Mouse (Mus musculus) spleen, postnatal 4 days (tissue): ENCODE data around the gene Ankfy1.
A peak's percentile ranks its signal among the peaks of the same experiment; 100 is the strongest.

Experiments
- DNase-seq, 2 experiments: peaks; one replicate each; pipeline ENCODE4 v3.0.0; 2022; ENCODE audit warnings: low spot score in 2 of 2

Gene Ankfy1

DNA sequence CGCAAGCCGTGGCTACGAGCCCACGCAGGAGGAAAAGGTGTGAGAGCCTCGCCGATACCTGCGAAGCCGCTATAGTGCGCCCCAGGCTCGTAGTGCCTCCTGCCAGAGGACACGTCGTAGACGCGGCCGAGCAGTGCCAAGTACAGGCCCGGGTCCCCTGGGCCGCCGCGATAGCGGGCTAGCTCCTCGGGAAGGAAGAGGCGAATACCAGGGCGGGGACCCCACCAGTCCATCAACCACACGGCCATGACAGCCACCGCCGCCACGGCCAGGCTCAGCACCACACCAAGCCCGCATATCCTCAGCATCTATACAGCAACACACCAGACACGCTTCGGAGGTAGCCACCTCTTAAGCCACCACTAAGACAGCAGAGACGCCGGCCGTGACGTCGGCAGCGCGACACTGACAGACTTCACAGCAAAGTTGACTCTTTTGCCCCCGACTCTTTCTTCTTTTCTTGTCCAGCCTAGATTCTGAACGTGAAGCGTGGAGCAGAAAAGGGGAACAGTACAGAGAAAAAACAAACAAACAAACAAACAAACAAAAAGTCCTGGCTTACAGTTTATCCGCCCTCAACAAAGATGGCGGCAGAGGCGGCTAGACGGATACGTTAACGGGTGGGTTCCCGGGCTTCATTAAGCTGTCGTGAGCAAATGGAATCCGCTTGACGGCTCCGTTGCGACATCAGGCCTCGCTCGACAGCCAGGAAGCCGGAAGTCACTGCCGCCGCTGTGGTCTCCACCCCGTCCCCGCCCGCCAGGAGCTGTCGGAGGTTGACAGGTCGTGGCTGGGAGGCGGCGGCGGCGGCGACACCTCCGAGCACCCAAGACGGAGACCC, 105.9 kb downstream of the Ankfy1 start, which contains the start of the genes Cyb5d2 and Zzef1:
Gene Cyb5d2 (minus strand): TSS at position 688 of the 841 bp plus-strand sequence.
Gene Zzef1 (plus strand): TSS at position 772 of the 841 bp plus-strand sequence.
- DNase-seq: peak; percentile 94 to 97

- no peak for DNase-seq
Measured at GRCm38 (mm10) chr11:72796296-72796687, 106.5 kb downstream of the Ankfy1 start.

DNA sequence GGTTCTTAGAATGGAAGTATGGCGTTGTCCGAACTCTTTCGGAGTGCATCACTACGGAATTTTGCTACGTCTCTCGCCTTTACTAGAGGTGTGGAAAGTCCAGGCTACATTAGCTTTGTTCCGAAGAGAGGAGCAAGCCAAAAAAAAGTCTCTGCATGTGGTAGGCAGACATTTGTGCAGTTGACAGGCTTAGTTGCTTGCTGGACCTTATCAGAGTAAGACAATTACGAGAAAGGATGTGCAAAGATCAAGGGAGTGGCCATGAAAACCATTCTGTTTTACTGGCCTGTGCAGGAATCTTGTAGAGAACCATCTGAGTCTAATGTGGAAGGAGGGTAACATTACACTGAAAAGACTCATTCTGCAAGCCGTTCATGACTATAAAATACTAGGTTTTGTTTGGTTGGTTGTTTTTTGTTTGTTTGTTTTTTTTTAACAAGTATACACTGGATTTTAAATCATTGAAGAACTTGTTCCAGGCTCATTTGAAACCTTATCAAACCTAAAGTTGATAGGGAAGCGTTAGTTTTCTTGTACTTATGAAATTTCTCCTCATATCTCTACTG, 107.0 kb downstream of the Ankfy1 start:
- DNase-seq: no peak

DNA sequence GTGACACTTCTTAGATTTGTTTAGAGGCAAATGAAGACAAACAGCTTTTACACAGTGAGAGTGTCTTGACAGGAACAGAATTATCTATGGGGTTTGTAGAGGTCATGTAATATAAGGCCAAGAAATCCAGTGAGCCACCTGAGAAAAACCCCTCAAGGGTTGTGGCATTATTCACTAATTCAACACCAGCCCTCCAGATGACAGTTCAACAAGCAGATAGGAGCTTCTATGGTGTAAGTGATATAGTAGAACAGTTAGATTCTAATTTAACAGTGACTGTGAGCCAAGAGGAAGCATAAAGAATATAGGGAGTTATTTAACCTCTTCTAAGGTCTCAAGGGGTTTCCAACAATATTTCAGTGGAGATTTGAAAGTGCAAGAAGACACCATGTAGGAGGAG, 108.3 kb downstream of the Ankfy1 start:
- no peak for DNase-seq

- DNase-seq: no peak
Measured at GRCm38 (mm10) chr11:72801182-72801581, 111.4 kb downstream of the Ankfy1 start.

GRCm38 (mm10) chr11:72803038-72803437, 113.2 kb downstream of the Ankfy1 start:
- no peak for DNase-seq

GRCm38 (mm10) chr11:72804586-72804985, 114.8 kb downstream of the Ankfy1 start:
- no peak for DNase-seq

DNA sequence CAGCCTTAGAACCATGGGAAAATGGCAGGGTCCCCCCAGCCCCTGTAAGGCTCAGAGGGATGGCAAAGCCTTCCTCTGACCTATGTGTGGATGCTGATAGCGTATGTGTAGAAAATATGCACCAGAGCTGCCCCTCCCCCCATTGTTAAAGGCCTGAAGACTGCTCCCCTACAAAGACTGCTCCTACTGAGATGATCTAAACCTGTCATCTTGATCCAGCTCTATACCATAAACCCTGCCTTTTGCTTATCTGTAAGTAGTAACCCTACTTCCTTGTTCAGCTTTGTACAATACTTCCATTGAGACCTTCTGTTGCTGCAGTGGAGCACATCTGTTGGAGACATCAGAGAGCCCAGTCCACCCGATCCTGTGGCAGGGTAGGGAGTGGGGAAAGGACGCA, 115.4 kb downstream of the Ankfy1 start:
- no peak for DNase-seq

DNA sequence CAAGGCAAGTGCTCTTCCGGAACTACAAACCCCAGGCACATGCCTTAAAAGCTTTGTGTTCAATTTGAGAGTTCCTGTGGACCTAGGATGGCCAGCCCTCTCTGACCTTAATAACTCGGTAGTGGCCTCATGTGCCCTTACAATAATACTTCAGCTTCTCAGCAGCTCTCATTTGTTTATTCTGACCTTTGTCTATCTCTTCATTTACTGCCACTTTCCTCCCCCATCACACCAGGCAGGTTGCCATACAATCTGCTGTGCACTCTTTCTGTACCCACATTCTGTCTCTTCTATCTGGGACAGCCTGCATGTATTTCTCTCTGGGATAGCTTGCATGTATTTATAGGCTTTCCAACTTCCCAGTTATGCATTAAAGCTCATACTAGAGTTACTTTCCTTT, 116.8 kb downstream of the Ankfy1 start:
- DNase-seq: no peak

DNA sequence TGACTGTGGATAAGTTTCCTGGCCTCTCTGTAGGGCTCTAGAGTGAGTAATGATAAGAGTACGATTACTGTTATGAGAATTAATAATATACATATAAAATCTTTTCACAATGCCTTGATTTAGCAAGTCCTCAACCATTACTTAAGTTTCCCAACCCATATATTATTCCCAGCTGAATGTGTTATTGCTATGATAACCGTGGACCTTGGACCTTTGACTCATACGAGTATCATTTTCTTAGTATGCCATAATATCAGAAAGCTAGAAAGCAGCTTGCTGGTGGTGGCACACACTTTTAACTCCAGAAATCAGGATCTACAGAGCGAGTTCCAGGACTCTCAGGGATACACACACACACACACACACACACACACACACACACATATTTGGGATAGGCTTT, 118.2 kb downstream of the Ankfy1 start:
- DNase-seq: no peak

DNA sequence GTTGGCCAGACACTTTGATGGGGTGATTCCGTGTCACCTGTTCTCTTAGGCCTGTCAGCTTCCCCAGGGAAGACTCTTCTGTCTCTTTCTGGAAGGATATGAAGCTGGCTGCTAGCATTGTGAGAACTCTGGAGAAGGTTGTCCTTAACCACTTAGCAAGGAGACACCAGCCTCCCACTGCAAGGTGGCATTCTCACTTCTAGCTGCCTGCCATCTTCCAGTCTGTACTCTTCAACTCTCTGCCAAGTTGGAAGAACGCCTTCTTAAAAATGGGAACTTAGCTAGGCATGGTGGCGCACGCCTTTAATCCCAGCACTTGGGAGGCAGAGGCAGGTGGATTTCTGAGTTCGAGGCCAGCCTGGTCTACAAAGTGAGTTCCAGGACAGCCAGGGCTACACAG, 123.9 kb downstream of the Ankfy1 start:
- DNase-seq: no peak

- peak in 1 of 2 experiments; percentile 15 for DNase-seq
Measured at GRCm38 (mm10) chr11:72814188-72814587, 124.4 kb downstream of the Ankfy1 start.

DNA sequence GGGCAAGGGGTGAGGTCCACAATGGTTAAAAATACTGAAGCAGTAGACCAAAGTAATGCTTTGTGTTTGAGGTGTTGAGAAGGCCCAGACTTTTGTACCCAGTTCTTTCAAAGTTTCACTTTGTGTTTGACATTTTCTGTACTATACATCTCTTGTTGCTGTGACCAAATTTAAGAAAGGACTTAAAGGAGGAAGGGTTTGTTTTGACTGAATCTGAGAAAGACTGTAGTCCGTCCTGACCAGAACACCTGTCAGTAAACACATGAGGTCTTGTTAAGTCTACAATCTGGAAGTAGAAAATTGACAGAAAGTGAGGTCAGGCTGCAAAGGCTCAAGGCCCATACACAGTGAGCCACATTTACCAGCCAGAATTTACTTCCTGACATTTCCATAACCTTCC, 127.1 kb downstream of the Ankfy1 start:
- no peak for DNase-seq

GRCm38 (mm10) chr11:72818067-72818466, 128.3 kb downstream of the Ankfy1 start:
- DNase-seq: no peak

DNA sequence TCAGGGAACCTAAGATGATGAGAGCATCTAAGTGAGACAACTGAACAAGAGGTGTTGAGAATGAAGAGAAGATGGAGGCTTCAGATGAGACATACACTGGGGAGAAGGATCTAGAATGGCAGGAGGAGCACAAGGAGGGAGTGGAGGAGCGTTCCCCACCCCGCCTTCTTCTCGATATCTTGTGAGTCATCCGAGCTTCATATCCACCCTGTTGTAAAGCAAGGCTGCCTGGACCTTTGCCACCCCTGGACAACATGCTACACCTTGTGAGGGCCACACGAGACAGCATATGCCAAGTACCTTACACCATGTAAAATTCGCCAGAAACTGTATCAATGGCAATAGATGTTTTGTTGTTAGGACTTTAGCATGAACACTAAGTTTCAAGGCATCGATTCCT, 131.2 kb downstream of the Ankfy1 start:
- DNase-seq: no peak
